Mouse (Mus musculus): Measurements from ENCODE around the gene Thbd. TPM values are rescaled to one million over a fixed set of nuclear protein-coding genes. Genes with fewer than 3 reads are reported as not detected.

Thbd gene
- total RNA-seq (2021), result 1 to 10 TPM; 4.9 to 5.3 TPM

GRCm38 (mm10) chr2:148407870-148408760 lies at the start of gene Thbd:
Gene Thbd (minus strand): TSS chr2:148408188.
- DNase-seq (ENCODE audit: extremely low spot score in 1 of 2, low spot score in 1 of 2), result no peak

- DNase-seq (ENCODE audit: extremely low spot score in 1 of 2, low spot score in 1 of 2), result no peak
Measured at GRCm38 (mm10) chr2:148455341-148455740, 47.4 kb upstream of the Thbd start.

GRCm38 (mm10) chr2:148454014-148454542 lies 46.1 kb upstream of the Thbd start:
- DNase-seq (ENCODE audit: extremely low spot score in 1 of 2, low spot score in 1 of 2), result no peak

- DNase-seq (ENCODE audit: extremely low spot score in 1 of 2, low spot score in 1 of 2), result no peak
Measured at GRCm38 (mm10) chr2:148453061-148453460, 45.1 kb upstream of the Thbd start.

- no peak for DNase-seq (ENCODE audit: extremely low spot score in 1 of 2, low spot score in 1 of 2)
Measured at GRCm38 (mm10) chr2:148451498-148451897, 43.5 kb upstream of the Thbd start.

GRCm38 (mm10) chr2:148450616-148451015 lies 42.6 kb upstream of the Thbd start:
- DNase-seq (ENCODE audit: extremely low spot score in 1 of 2, low spot score in 1 of 2), result no peak

GRCm38 (mm10) chr2:148449659-148450058 lies 41.7 kb upstream of the Thbd start:
- no peak for DNase-seq (ENCODE audit: extremely low spot score in 1 of 2, low spot score in 1 of 2)

GRCm38 (mm10) chr2:148446446-148446845 lies 38.5 kb upstream of the Thbd start:
- DNase-seq (ENCODE audit: extremely low spot score in 1 of 2, low spot score in 1 of 2), result no peak

GRCm38 (mm10) chr2:148445616-148446015 lies 37.6 kb upstream of the Thbd start:
- DNase-seq (ENCODE audit: extremely low spot score in 1 of 2, low spot score in 1 of 2), result no peak

GRCm38 (mm10) chr2:148444472-148444871 lies 36.5 kb upstream of the Thbd start:
- no peak for DNase-seq (ENCODE audit: extremely low spot score in 1 of 2, low spot score in 1 of 2)

- DNase-seq (ENCODE audit: extremely low spot score in 1 of 2, low spot score in 1 of 2), result no peak
Measured at GRCm38 (mm10) chr2:148443249-148443958, 35.4 kb upstream of the Thbd start, which contains the start of gene Cd93. Gene Cd93 (minus strand): TSS chr2:148443563.

- no peak for DNase-seq (ENCODE audit: extremely low spot score in 1 of 2, low spot score in 1 of 2)
Measured at GRCm38 (mm10) chr2:148442710-148443109, 34.7 kb upstream of the Thbd start.

- no peak for DNase-seq (ENCODE audit: extremely low spot score in 1 of 2, low spot score in 1 of 2)
Measured at GRCm38 (mm10) chr2:148442172-148442571, 34.2 kb upstream of the Thbd start.

- DNase-seq (ENCODE audit: extremely low spot score in 1 of 2, low spot score in 1 of 2), result no peak
Measured at GRCm38 (mm10) chr2:148441421-148441820, 33.4 kb upstream of the Thbd start.

- no peak for DNase-seq (ENCODE audit: extremely low spot score in 1 of 2, low spot score in 1 of 2)
Measured at GRCm38 (mm10) chr2:148439691-148440276, 31.8 kb upstream of the Thbd start.

- DNase-seq (ENCODE audit: extremely low spot score in 1 of 2, low spot score in 1 of 2), result no peak
Measured at GRCm38 (mm10) chr2:148436285-148436684, 28.3 kb upstream of the Thbd start.

- DNase-seq (ENCODE audit: extremely low spot score in 1 of 2, low spot score in 1 of 2), result no peak
Measured at GRCm38 (mm10) chr2:148432346-148432745, 24.4 kb upstream of the Thbd start.

GRCm38 (mm10) chr2:148430941-148431340 lies 23.0 kb upstream of the Thbd start:
- no peak for DNase-seq (ENCODE audit: extremely low spot score in 1 of 2, low spot score in 1 of 2)

GRCm38 (mm10) chr2:148429001-148429505 lies 21.1 kb upstream of the Thbd start:
- no peak for DNase-seq (ENCODE audit: extremely low spot score in 1 of 2, low spot score in 1 of 2)

- DNase-seq (ENCODE audit: extremely low spot score in 1 of 2, low spot score in 1 of 2), result no peak
Measured at GRCm38 (mm10) chr2:148428523-148428922, 20.5 kb upstream of the Thbd start.

GRCm38 (mm10) chr2:148427553-148427952 lies 19.6 kb upstream of the Thbd start:
- no peak for DNase-seq (ENCODE audit: extremely low spot score in 1 of 2, low spot score in 1 of 2)

Measured in layer of hippocampus, postnatal 25 days (tissue).